Mouse (Mus musculus) liver, embryonic 11.5 days (tissue): ENCODE measurements at regions not wholly inside any gene's neighbourhood (a gene's known extent, or its start where the extent isn't known, plus 50 kb on each side); places are given as distances from the start of the nearest gene placed in this dataset.
"Not testable (repeated sequence)": the region's sequence is repeated elsewhere in the genome, so short reads cannot be mapped to it uniquely, and the experiment has no call there.

ENCODE experiments used
- ATAC-seq: fragments of 200-750 bp; cut with Nextera tagmentation; replicated peaks from 2 replicates; pipeline ENCODE4 v1.8.0; 2017; ENCODE audit warnings: moderate number of reproducible peaks, mild to moderate bottlenecking, moderate TSS enrichment, moderate library complexity; ENCODE audit not compliant: low FRiP score
- DNase-seq: peaks from one replicate; pipeline ENCODE4 v3.0.0-alpha.2; 2017; ENCODE audit warnings: low spot score
- H3K27ac ChIP-seq: fragments of 300-500 bp; sonication (generic); 2 replicates; pipeline ENCODE4 v1.5.1; 2014; ENCODE audit warnings: mild to moderate bottlenecking, low read depth, low read length, control low read depth
- H3K27me3 ChIP-seq: fragments of 300-500 bp; sonication (generic); replicated peaks from 2 replicates; pipeline ENCODE4 v1.6.1; 2014; ENCODE audit warnings: low read length, mixed read lengths; ENCODE audit not compliant: control insufficient read depth, insufficient read depth
- H3K36me3 ChIP-seq: fragments of 300-500 bp; sonication (generic); 2 replicates; pipeline ENCODE4 v1.6.1; 2014; ENCODE audit warnings: mild to moderate bottlenecking, low read length, moderate library complexity, mixed read lengths; ENCODE audit not compliant: control insufficient read depth, insufficient read depth
- H3K4me1 ChIP-seq: fragments of 300-500 bp; sonication (generic); replicated peaks from 2 replicates; pipeline ENCODE4 v1.6.1; 2014; ENCODE audit warnings: low read length, mixed read lengths; ENCODE audit not compliant: control insufficient read depth, insufficient read depth
- H3K4me2 ChIP-seq: fragments of 300-500 bp; sonication (generic); 2 replicates; pipeline ENCODE4 v1.6.1; 2014; ENCODE audit warnings: mild to moderate bottlenecking, control low read depth, moderate library complexity
- H3K4me3 ChIP-seq: fragments of 300-500 bp; sonication (generic); 2 replicates; pipeline ENCODE4 v1.5.1; 2014; ENCODE audit warnings: low read depth, low read length, control low read depth
- H3K9ac ChIP-seq: fragments of 300-500 bp; sonication (generic); 2 replicates; pipeline ENCODE4 v1.6.1; 2014; ENCODE audit warnings: low read depth, low read length, control low read depth
- H3K9me3 ChIP-seq: fragments of 300-500 bp; sonication (generic); 2 replicates; pipeline ENCODE4 v1.6.1; 2016; ENCODE audit warnings: low read length, inconsistent platforms, mixed read lengths; ENCODE audit not compliant: control insufficient read depth
- WGBS: fragments of 180-500 bp; shearing (Covaris S2); extraction: QIAGEN DNeasy Blood & Tissue Kit; methylation state at CpG from one replicate; pipeline ENCODE4 v1.1.7; 2014; 5-methylcytosine and 5-hydroxymethylcytosine counted together

DNA sequence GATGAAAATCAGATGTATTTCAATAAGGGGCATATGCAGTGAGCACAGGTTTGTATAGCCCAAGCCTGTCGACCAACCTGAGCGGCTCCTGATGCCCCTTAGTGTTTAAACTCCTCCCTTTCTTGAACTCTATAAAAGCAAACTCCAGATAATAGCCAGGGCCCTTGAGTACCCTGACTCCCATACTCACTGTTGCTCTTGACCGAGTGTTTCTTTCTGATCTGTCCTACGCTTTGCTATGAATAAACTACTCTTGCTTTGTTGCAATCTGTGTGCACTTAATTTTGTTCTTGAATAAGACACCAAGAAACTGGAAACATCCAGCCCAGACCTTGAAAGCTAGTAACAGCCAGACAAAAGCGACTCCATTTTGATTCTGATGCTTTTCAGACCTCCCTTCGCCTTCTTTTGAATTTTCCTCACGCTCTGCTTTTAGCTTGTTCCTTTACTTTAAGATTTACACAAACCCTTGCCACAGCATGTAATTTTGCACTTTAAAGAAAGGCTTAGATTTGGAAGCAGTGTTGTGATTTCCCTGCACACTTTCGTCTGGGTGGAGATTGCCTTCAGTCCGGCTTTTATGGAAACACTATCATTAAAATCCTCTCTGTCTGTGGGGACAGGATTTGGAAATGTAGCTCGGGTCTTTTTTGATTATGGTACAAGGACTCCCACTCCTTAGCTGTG lies 149.1 kb downstream of the Gm5426 start:
- DNase-seq (no peak), ATAC-seq (no peak)
- Histone ChIP-seq H3K27ac (no peak overlapping the region), H3K4me3 (no peak overlapping the region), H3K27me3 (no peaks in the 10 kb centered on the region), H3K9ac (no peak overlapping the region), H3K9me3 (no peaks in the 10 kb centered on the region), H3K36me3 (no peaks in the 10 kb centered on the region), H3K4me1 (no peaks in the 10 kb centered on the region), H3K4me2 (no peak overlapping the region)
- WGBS: 80% methylated on average over 10 of the region's 10 CpGs

DNA sequence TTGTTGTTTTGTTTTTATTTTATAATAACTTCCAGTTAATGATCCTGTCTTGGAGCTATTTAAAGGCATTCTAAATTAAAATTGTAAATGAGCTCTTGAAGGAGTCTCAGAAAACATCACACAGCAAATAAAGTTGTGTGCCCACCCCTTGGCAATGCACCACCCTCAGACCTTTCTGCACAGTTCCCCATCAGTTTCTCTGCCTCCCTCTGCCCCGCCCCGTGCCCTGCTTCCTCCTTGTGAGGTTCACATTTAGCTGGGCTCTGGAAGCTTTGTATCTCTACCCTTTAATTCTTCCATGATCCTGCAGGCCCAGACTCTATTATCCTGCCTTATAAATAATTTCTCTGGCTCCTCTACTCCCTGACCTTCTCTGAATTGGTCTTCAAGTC lies 149.7 kb downstream of the Gm5426 start:
- H3K9ac ChIP-seq: no peak overlapping the region
- ATAC-seq (no peak), DNase-seq (no peak)
- H3K4me1 ChIP-seq: no peaks in the 10 kb centered on the region
- H3K4me2 ChIP-seq: no peak overlapping the region
- H3K4me3 ChIP-seq: no peak overlapping the region
- no peaks in the 10 kb centered on the region for H3K9me3 ChIP-seq
- H3K27me3 ChIP-seq: no peaks in the 10 kb centered on the region
- WGBS: 77% methylated on average over 2 of the region's 2 CpGs
- no peak overlapping the region for H3K27ac ChIP-seq
- no peaks in the 10 kb centered on the region for H3K36me3 ChIP-seq

DNA sequence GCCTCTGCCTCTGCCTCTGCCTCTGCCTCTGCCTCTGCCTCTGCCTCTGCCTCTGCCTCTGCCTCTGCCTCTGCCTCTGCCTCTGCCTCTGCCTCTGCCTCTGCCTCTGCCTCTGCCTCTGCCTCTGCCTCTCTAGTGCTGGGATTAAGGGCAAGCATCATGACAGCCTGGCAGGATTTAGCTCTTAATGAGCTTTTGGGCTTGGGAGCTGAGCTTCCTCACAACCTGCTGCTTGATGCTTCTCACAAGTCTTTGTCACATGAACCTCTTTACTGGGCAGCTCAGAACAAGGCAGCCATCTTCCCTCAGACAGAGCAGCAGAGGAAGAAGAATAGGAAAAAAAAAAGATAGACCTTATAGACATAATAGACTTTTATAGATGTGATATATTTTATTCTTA lies 152.6 kb downstream of the Gm5426 start:
- not testable (repeated sequence) for H3K27ac ChIP-seq, H3K27me3 ChIP-seq, H3K4me2 ChIP-seq, H3K9ac ChIP-seq, H3K9me3 ChIP-seq, ATAC-seq, DNase-seq, H3K36me3 ChIP-seq, H3K4me3 ChIP-seq, H3K4me1 ChIP-seq

DNA sequence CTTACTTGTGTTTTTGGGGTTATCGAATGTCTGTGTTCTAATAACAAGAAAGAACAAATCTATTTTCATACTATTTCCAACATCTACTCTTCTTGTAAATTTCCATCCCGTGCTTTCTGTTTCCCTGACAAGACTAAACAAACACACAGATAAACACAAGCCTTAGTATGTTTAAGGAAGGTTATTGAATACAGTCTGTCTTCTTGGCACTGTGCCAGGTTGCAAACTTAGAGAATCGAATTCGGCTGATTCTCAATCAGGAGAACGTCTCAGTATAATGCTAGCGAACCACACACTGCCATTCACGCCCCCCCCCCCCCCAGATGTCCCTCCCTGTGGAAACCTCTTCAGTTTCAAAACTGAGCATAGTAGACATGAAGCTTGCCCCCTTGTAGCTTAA lies 157.2 kb downstream of the Gm5426 start:
- DNase-seq: no peak

DNA sequence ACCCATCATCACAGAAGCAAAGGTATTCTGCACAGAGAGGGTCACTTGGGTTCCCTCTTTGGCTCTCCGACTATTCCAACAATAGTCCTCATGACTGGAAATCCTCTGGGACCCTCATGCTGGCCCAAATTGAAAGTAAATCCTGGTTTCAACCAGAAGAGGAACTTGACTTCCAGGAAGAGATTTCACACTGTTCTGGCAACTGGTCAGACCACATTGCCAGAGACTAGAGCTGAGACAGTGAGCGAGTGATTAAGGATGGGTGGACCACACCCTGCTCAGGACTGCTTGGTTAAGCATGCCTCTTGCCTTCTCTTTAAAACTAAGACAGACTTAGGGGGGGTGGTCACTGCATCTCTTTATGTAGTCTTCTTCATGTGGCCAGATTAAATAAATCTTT lies 158.3 kb downstream of the Gm5426 start:
- Histone ChIP-seq H3K27ac (no peak overlapping the region), H3K4me2 (no peak overlapping the region), H3K9me3 (no peaks in the 10 kb centered on the region), H3K4me3 (no peak overlapping the region), H3K9ac (no peak overlapping the region), H3K27me3 (no peaks in the 10 kb centered on the region), H3K4me1 (no peaks in the 10 kb centered on the region), H3K36me3 (no peaks in the 10 kb centered on the region)
- no peak for DNase-seq
- ATAC-seq: no peak
- WGBS: 64% methylated on average over 2 of the region's 2 CpGs

More for the DNA sequence above, 157.2 kb downstream of the Gm5426 start:
- H3K9me3 ChIP-seq: no peaks in the 10 kb centered on the region
- H3K27ac ChIP-seq: no peak overlapping the region
- H3K4me3 ChIP-seq: no peak overlapping the region
- no peaks in the 10 kb centered on the region for H3K36me3 ChIP-seq
- H3K9ac ChIP-seq: no peak overlapping the region
- H3K4me1 ChIP-seq: no peaks in the 10 kb centered on the region
- H3K27me3 ChIP-seq: no peaks in the 10 kb centered on the region
- 82% methylated on average over 7 of the region's 7 CpGs for WGBS
- no peak overlapping the region for H3K4me2 ChIP-seq
- ATAC-seq: no peak

DNA sequence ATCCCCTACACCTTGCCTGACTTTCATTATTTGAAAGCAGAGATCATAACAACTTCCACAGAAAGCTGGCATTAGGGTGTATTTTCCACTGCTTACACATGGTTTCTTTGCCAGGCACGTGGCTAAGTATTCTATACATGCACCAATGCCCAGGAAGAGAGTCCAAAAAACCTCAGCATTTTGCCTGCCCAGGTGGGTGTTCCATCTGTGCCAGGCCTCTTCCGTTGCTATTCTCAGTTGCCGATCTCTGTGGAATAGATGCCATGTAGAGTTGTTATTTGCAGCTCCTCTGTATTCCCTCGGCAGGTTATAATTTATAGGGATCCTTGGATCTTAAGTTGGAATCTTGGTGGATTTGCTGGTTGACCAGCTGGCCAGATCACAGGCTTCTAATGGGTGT lies 161.3 kb downstream of the Gm5426 start:
- Histone ChIP-seq H3K27ac (no peak overlapping the region), H3K27me3 (no peaks in the 10 kb centered on the region), H3K9me3 (no peaks in the 10 kb centered on the region), H3K4me1 (no peaks in the 10 kb centered on the region), H3K4me2 (no peak overlapping the region), H3K9ac (no peak overlapping the region), H3K36me3 (no peaks in the 10 kb centered on the region), H3K4me3 (no peak overlapping the region)
- DNase-seq (no peak), ATAC-seq (no peak)
- 84% methylated on average over 4 of the region's 4 CpGs for WGBS

DNA sequence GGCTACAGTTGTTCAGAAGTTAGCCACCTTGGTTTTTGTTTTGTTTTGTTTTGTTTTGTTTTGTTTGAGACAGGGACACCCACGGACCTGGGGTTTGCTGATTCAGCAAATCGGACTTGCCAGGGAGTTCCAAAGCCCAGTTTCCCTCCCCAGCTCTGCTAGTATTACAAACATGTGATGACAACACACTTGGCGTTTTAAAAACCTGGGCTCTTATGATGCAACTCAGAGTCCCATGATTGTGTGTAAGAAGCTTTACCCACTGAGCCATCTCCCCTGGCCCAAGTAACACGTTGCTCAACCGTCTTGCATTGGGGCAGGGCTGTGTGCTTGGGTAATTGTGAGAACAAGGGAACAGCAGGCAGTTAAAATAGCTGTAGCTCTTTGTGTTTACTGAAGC lies 162.2 kb downstream of the Gm5426 start:
- 73% methylated on average over 5 of the region's 5 CpGs for WGBS
- no peak overlapping the region for H3K27ac ChIP-seq
- H3K27me3 ChIP-seq: no peaks in the 10 kb centered on the region
- H3K4me1 ChIP-seq: no peaks in the 10 kb centered on the region
- no peak overlapping the region for H3K4me3 ChIP-seq
- DNase-seq: no peak
- H3K9ac ChIP-seq: no peak overlapping the region
- no peaks in the 10 kb centered on the region for H3K9me3 ChIP-seq
- no peak overlapping the region for H3K4me2 ChIP-seq
- no peaks in the 10 kb centered on the region for H3K36me3 ChIP-seq
- no peak for ATAC-seq

DNA sequence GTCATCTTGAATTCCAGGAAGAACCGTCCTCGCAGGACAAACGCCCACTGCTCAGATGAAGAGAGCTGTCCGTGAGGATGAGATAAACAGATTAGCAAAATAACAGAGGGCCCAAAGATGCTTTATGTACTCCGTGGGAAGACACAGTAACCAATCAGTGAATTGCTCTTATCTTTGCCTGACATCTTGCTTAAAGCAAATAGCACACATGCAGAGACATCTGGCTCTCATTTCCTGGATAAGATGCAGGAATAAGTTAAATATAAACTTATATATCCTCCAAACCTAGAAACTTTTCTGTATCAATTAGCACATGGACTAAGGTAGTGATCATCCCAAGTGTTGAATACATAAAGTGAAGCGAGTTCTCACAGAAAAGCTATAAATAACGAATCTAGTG lies 169.3 kb downstream of the Gm5426 start:
- Histone ChIP-seq H3K9ac (no peak overlapping the region), H3K4me3 (no peak overlapping the region), H3K27me3 (no peaks in the 10 kb centered on the region), H3K9me3 (no peaks in the 10 kb centered on the region), H3K27ac (no peak overlapping the region), H3K36me3 (no peaks in the 10 kb centered on the region), H3K4me1 (peaks cover 2% of the 10 kb centered on the region), H3K4me2 (no peak overlapping the region)
- no peak for ATAC-seq
- DNase-seq: no peak
- WGBS: 69% methylated on average over 7 of the region's 7 CpGs

DNA sequence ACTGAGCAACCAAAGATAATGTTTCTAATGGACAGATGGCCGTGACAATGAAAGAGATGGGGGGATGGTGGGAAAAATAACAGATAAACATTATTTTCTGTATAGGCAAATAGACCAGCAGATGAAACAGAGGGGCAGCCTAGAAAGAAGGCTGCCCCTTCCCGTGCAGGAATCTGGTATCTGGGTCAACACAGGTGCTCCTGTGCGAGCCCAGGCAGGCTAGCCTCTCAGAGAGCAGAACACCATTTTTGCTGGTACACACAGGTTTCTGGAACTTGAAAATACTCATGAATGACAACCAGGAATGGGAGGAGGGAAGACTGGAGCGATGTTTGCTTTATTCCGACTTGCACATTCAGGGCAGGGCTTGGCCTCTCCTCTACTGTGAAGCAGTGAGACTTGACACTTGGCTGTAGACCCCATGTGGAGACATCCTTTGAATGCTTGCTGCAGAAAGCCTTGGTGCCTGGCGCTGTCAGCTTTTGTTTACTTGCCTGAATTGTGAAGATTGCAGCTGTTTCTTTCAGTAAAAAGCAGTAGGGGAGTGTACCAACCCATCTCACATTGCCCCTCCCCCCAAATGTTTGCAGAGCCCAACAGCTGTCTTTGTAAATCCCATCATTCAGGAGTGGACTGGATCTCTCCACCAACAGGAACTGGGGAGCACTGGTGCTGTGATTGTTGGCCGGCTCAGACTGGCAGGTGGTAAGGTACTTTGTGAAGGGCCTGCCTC lies 172.5 kb downstream of the Gm5426 start:
- H3K4me3 ChIP-seq: no peak overlapping the region
- H3K27me3 ChIP-seq: no peaks in the 10 kb centered on the region
- no peak for ATAC-seq
- H3K9me3 ChIP-seq: no peaks in the 10 kb centered on the region
- no peak for DNase-seq
- H3K36me3 ChIP-seq: no peaks in the 10 kb centered on the region
- 34% methylated on average over 7 of the region's 7 CpGs for WGBS
- peaks cover 2% of the 10 kb centered on the region for H3K4me1 ChIP-seq
- H3K9ac ChIP-seq: no peak overlapping the region
- H3K27ac ChIP-seq: no peak overlapping the region
- H3K4me2 ChIP-seq: no peak overlapping the region
